Mouse (Mus musculus) gastrocnemius, postnatal 25 days (tissue): ENCODE data around the gene Nrg3. TPM values are rescaled to one million over a fixed set of nuclear protein-coding genes. Genes with fewer than 3 reads are reported as not detected.

Experiments
- microRNA-seq, 2 experiments: library from miRNA; unstranded; fragments of <30 nt; microRNA quantifications; one replicate each; pipeline ENCODE4 v1.2.0; 2021; ENCODE audit warnings: borderline replicate concordance in 2 of 2
- total RNA-seq, 2 experiments: library from RNA; stranded (reverse); gene quantifications; 1 replicate in 1 of 2; 2 replicates in 1 of 2; pipeline ENCODE4 v1.2.3; 2021

Gene Nrg3
- total RNA-seq, 2 experiments from 2014 or later, result not detected

Small RNA genes within 50 kb of the gene (microRNA-seq; reads per million reads assigned to microRNA genes)
- gene Gm27332, result 0 reads per million in 2 experiments
